Mouse (Mus musculus) small intestine, adult 2 months (tissue): ENCODE results near the gene Rnf181. TPM values are rescaled to one million over a fixed set of nuclear protein-coding genes. Genes with fewer than 3 reads are reported as not detected.

Experiments
- H3K27ac ChIP-seq: fragments of 200-500 bp; 2 replicates; pipeline ENCODE4 v1.5.1; 2012; ENCODE audit warnings: low read depth, low read length, control low read depth, inconsistent platforms; ENCODE audit not compliant: insufficient read depth
- H3K27me3 ChIP-seq: fragments of 200-500 bp; 2 replicates; pipeline ENCODE4 v1.6.1; 2012; ENCODE audit warnings: mild to moderate bottlenecking, moderate library complexity, low read length, inconsistent platforms; ENCODE audit not compliant: control insufficient read depth, insufficient read depth
- H3K36me3 ChIP-seq: fragments of 200-500 bp; 2 replicates; pipeline ENCODE4 v1.6.1; 2012; ENCODE audit warnings: mild to moderate bottlenecking, low read length, control low read depth, inconsistent platforms; ENCODE audit not compliant: control insufficient read depth, insufficient read depth
- H3K4me1 ChIP-seq: fragments of 200-500 bp; 2 replicates; pipeline ENCODE4 v1.6.1; 2012; ENCODE audit warnings: low read length, inconsistent platforms, mixed read lengths; ENCODE audit not compliant: control insufficient read depth, insufficient read depth, insufficient read length
- H3K4me3 ChIP-seq: fragments of 200-500 bp; 2 replicates; pipeline ENCODE4 v1.5.1; 2012; ENCODE audit warnings: low read depth, mild to moderate bottlenecking, control low read depth, inconsistent platforms, low read length, moderate library complexity
- CTCF ChIP-seq: fragments of 200-500 bp; IDR thresholded peaks from 2 replicates; pipeline ENCODE4 v1.5.1; 2012; ENCODE audit warnings: low read depth, mild to moderate bottlenecking, control low read depth, inconsistent platforms, low read length, moderate library complexity, mixed read lengths; ENCODE audit not compliant: insufficient replicate concordance, insufficient read length; ENCODE audit errors: extremely low read depth
- POLR2A ChIP-seq: fragments of 200-500 bp; IDR thresholded peaks from 2 replicates; pipeline ENCODE4 v1.6.1; 2012; ENCODE audit warnings: low read depth, mild to moderate bottlenecking, control low read depth, inconsistent platforms, low read length, moderate library complexity
- WGBS: fragments of 180-500 bp; shearing (Covaris S2); methylation state at CpG from one replicate; pipeline ENCODE4 v1.1.7; 2018; 5-methylcytosine and 5-hydroxymethylcytosine counted together
- polyA plus RNA-seq: library from polyadenylated mRNA; depleted of rRNA; stranded (reverse); fragments of >200 nt; gene quantifications from 2 replicates; pipeline ENCODE4 v1.2.3, GENCODE M21; 2012

The Rnf181 gene
- polyA plus RNA-seq, 1 experiment: 97.6 TPM

DNA sequence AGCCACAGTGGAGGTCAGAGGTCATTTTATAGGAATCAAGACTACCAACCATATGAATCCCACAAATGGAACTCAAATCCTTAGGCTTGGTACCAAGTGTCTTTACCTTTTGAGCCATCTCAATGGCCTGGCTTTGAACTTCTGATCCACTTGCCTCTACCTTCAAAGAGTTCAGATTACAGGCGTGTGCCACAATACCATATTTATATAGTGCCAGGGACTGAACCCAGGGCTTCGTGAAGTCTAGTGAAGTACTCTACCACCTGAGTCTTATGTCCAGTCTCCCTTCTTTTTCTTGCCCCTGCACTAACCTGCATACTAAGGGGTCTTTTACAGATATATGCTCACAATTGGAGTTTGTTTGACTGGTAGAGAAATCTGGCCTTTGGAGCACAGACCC is 19.8 kb upstream of the Rnf181 start:
- H3K36me3 ChIP-seq: peaks cover 21% of the 10 kb centered on the region
- no peaks in the 10 kb centered on the region for H3K27me3 ChIP-seq
- peaks cover 4% of the 10 kb centered on the region; the same call in 1 of the 2 replicates for H3K4me1 ChIP-seq
- no peak overlapping the region for H3K27ac ChIP-seq
- TF ChIP-seq POLR2A: no peak
- TF ChIP-seq CTCF: no peak
- no peak overlapping the region for H3K4me3 ChIP-seq
- 96% methylated on average over 2 of the region's 2 CpGs for WGBS

DNA sequence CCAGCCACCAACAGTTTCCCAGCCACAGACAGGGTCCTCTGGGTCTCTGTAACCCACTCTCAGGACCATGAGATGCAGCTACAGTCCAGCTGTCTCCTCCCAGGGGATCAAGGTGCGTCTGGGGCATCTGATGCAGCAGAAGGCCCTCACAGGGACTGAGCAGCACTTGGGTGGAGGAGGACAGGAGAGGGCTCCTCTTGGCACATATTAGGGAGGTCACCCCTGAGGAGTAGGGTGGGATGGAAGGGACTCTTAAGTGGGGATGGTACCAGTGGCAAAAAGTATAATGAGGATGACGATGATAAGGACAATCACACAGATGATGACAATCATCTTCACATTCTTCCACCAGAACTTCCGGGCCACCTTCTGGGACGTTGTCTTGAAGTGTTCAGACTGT is 18.5 kb upstream of the Rnf181 start:
- Histone ChIP-seq H3K4me1 (peaks cover 4% of the 10 kb centered on the region), H3K36me3 (peaks cover 21% of the 10 kb centered on the region), H3K27ac (no peak overlapping the region), H3K4me3 (no peak overlapping the region), H3K27me3 (no peaks in the 10 kb centered on the region)
- 87% methylated on average over 4 of the region's 4 CpGs for WGBS
- TF ChIP-seq CTCF: no peak
- no peak for TF ChIP-seq POLR2A

DNA sequence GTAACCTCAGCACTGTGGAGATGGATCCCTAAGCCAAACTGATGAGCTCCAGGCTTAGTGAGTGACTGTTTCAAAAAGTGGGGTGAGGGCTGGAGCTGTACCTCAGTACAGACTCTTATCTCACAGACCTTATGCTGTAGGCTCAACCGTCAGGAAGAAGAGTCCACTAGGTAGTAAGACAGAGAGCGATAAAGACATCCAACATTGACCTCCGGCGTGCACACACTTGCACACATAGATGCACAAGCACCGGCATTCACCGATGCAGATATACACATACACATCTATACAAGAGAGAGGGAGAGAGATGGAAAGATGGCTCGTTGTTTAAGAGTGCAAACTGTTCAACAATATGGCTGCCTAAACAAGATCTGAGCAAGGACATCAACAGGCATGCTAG is 17.2 kb upstream of the Rnf181 start:
- Histone ChIP-seq H3K4me3 (no peak overlapping the region), H3K27ac (no peak overlapping the region), H3K4me1 (peaks cover 7% of the 10 kb centered on the region), H3K36me3 (peaks cover 21% of the 10 kb centered on the region), H3K27me3 (no peaks in the 10 kb centered on the region)
- TF ChIP-seq POLR2A: no peak
- TF ChIP-seq CTCF: no peak
- WGBS: 92% methylated on average over 7 of the region's 7 CpGs

DNA sequence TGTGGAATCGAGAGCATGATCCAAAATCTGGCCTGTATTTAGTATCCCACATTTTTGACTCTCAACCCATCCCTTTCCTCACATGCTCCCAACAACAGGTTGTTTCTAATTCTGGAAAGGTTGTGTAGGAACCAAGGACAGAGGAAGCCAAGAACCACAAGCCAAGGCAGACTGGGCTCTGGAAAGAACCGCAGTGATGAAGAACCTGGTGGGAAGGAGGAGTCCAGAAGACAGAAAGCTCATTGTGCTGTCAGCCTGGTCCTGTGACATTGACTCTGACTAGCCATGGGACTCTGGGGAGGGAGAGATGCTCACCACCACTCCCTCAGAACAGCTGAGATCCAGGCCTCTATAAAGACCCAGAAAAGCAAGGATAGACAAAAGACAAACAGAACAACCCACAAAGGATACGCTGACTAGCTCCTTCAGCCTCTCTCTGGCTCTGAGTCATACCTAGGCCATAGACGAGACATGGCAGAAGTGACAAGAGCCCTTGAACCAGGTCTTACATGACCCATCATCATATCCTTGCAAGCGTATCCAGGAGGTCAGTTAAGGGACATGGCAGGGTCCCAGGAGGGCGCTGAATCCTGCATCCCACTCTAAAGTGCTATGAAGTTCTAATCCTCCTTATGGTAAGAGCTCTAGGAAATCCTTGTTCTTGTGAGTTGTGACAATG is 16.5 kb upstream of the Rnf181 start:
- no peak for TF ChIP-seq CTCF
- TF ChIP-seq POLR2A: no peak
- WGBS: 83% methylated on average over 6 of the region's 6 CpGs
- Histone ChIP-seq H3K36me3 (peaks cover 20% of the 10 kb centered on the region), H3K4me1 (peaks cover 4% of the 10 kb centered on the region; the same call in 1 of the 2 replicates), H3K27me3 (no peaks in the 10 kb centered on the region), H3K4me3 (no peak overlapping the region), H3K27ac (no peak overlapping the region)

DNA sequence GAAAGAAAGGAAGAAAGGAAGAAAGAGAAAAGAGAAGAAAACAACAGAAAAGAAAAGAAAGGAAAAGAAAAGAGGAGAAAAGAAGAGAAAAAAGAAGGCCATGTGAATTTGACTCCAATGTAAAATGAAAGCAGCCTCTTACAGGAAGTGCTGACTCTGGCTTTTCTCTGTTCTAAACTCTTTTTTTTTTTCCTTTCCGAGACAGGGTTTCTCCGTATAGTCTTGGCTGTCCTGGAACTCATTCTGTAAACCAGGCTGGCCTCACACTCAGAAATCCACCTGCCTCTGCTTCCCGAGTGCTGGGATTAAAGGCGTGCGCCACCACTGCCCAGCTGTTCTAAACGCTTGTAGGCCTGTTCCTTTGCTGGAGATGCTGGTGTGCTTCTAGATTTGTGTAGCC is 15.7 kb upstream of the Rnf181 start:
- H3K4me1 ChIP-seq: peaks cover 4% of the 10 kb centered on the region; the same call in 1 of the 2 replicates
- 84% methylated on average over 6 of the region's 6 CpGs for WGBS

DNA sequence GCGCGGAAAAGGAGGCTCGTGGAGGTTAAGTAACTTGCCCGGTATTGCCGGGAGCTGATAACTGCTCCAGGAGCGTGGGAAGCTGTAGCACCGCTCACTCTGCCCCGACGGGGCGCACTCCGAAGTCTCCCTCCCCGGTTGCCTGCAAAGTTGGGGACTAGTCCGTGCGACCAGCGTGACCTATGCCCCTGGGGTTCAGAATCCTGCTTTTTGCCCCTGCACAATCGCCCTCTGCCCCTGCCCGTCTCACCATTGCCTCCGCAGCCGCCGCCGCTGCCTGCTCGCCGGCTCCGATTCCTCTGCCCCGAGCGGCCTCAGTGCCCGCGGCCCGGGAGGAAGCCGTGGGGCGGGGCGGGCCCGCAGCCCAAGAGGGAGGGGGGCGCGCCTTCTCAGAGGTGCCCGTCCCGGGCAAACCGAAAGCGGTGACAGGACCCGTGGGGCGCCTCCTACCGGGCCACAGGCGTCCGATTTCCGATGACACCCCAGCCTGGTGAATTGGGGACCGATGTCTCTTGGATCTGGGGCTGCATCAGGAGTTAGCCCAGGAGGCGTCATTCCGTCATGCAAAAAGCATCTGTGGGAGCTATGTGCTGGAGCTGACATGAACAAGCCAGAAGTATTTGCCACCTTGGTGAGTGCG is 13.5 kb upstream of the Rnf181 start, which contains the start of gene Vamp5:
Gene Vamp5, minus strand, starts transcription at position 338 of the 640 bp plus-strand sequence.
- WGBS: 1% methylated on average over 49 of the region's 49 CpGs
- Histone ChIP-seq H3K27me3 (no peaks in the 10 kb centered on the region), H3K36me3 (peaks cover 5% of the 10 kb centered on the region), H3K4me1 (peaks cover 4% of the 10 kb centered on the region; the same call in 1 of the 2 replicates), H3K4me3 (peak within 1 kb of the TSS; percentile 92), H3K27ac (peak within 1 kb of the TSS; percentile 73)
- TF ChIP-seq POLR2A: no peak; the same call in 1 of the 2 replicates
- peak; percentile 67 for TF ChIP-seq CTCF

More for the DNA sequence above, 15.7 kb upstream of the Rnf181 start:
- Histone ChIP-seq H3K4me3 (no peak overlapping the region), H3K27me3 (no peaks in the 10 kb centered on the region), H3K36me3 (peaks cover 15% of the 10 kb centered on the region), H3K27ac (no peak overlapping the region)
- TF ChIP-seq CTCF (no peak), POLR2A (no peak)
